Comparison of ENCODE assay signal across 31 mouse cellular contexts in genomic region chr16:20464725-20465124, GRCm38 (mm10).
"Had no signal": no experiment of that assay in that cellular context is flagged by ENCODE, and none has a peak within 500 bp of the region (broad histone marks: within the 10 kb centered on the region; RNA-seq: fewer than 3 reads in every experiment).

No protein-coding gene starts in this region.

- H3K36me3 ChIP-seq: limb, embryonic 10.5 days; limb, embryonic 12.5 days; limb, embryonic 13.5 days; limb, embryonic 15.5 days; liver, embryonic 12.5 days; liver, embryonic 13.5 days; liver, embryonic 15.5 days; lung, embryonic 15.5 days; midbrain, embryonic 10.5 days; midbrain, embryonic 12.5 days; midbrain, embryonic 13.5 days; midbrain, embryonic 15.5 days; neural tube, embryonic 12.5 days had no signal

- H3K27me3 ChIP-seq: limb, embryonic 12.5 days; limb, embryonic 13.5 days; limb, embryonic 15.5 days; liver, embryonic 12.5 days; liver, embryonic 13.5 days; liver, embryonic 15.5 days; lung, embryonic 15.5 days; midbrain, embryonic 12.5 days; midbrain, embryonic 13.5 days; midbrain, embryonic 15.5 days; neural tube, embryonic 12.5 days had no signal

- H3K9me3 ChIP-seq: limb, embryonic 10.5 days; limb, embryonic 12.5 days; limb, embryonic 13.5 days; limb, embryonic 15.5 days; liver, embryonic 12.5 days; liver, embryonic 13.5 days; liver, embryonic 15.5 days; lung, embryonic 15.5 days; megakaryocyte, embryonic 14.5 days; midbrain, embryonic 10.5 days; midbrain, embryonic 12.5 days; midbrain, embryonic 13.5 days; midbrain, embryonic 15.5 days; neural tube, embryonic 12.5 days had no signal

- H3K4me2 ChIP-seq: limb, embryonic 12.5 days; limb, embryonic 13.5 days; limb, embryonic 15.5 days; liver, embryonic 11.5 days; liver, embryonic 12.5 days; liver, embryonic 13.5 days; liver, embryonic 15.5 days; lung, embryonic 14.5 days; lung, embryonic 15.5 days; midbrain, embryonic 11.5 days; midbrain, embryonic 12.5 days; midbrain, embryonic 13.5 days; midbrain, embryonic 15.5 days; neural tube, embryonic 12.5 days had no signal

- H3K9ac ChIP-seq: limb, embryonic 12.5 days; limb, embryonic 13.5 days; limb, embryonic 15.5 days; liver, embryonic 12.5 days; liver, embryonic 13.5 days; liver, embryonic 14.5 days; liver, embryonic 15.5 days; liver, postnatal 0 days; lung, embryonic 14.5 days; lung, embryonic 15.5 days; midbrain, embryonic 12.5 days; midbrain, embryonic 13.5 days; midbrain, embryonic 15.5 days; neural tube, embryonic 12.5 days had no signal

- DNase-seq: left cerebral cortex, postnatal 4 days; liver, embryonic 13.5 days; liver, postnatal 0 days; lung, adult 18-20 months; lung, adult 2 months; lung, embryonic 14.5 days; lung, postnatal 10 days; lung, postnatal 14 days; lung, postnatal 36 days; lung, postnatal 4 days; midbrain, embryonic 14.5 days had no signal

- H3K27ac ChIP-seq: limb, embryonic 10.5 days; limb, embryonic 12.5 days; limb, embryonic 13.5 days; limb, embryonic 15.5 days; liver, embryonic 12.5 days; liver, embryonic 13.5 days; liver, embryonic 14.5 days; liver, embryonic 15.5 days; lung, embryonic 15.5 days; macrophage; midbrain, embryonic 10.5 days; midbrain, embryonic 12.5 days; midbrain, embryonic 13.5 days; midbrain, embryonic 15.5 days; neural tube, embryonic 12.5 days had no signal

- H3K4me3 ChIP-seq: limb, embryonic 10.5 days; limb, embryonic 12.5 days; limb, embryonic 13.5 days; limb, embryonic 15.5 days; liver, embryonic 12.5 days; liver, embryonic 13.5 days; liver, embryonic 15.5 days; lung, embryonic 15.5 days; megakaryocyte, embryonic 14.5 days; midbrain, embryonic 10.5 days; midbrain, embryonic 12.5 days; midbrain, embryonic 13.5 days; midbrain, embryonic 15.5 days; myocyte; neural tube, embryonic 12.5 days had no signal

- H3K4me1 ChIP-seq: limb, embryonic 10.5 days; limb, embryonic 12.5 days; limb, embryonic 13.5 days; limb, embryonic 15.5 days; liver, embryonic 12.5 days; liver, embryonic 13.5 days; liver, embryonic 15.5 days; lung, embryonic 15.5 days; megakaryocyte, embryonic 14.5 days; midbrain, embryonic 10.5 days; midbrain, embryonic 12.5 days; midbrain, embryonic 13.5 days; midbrain, embryonic 15.5 days; neural tube, embryonic 12.5 days had no signal

- ATAC-seq: liver, embryonic 12.5 days; liver, postnatal 0 days; lung, postnatal 0 days; midbrain, embryonic 13.5 days; midbrain, embryonic 15.5 days; midbrain, embryonic 16.5 days had no signal
